In the genomic region with DNA sequence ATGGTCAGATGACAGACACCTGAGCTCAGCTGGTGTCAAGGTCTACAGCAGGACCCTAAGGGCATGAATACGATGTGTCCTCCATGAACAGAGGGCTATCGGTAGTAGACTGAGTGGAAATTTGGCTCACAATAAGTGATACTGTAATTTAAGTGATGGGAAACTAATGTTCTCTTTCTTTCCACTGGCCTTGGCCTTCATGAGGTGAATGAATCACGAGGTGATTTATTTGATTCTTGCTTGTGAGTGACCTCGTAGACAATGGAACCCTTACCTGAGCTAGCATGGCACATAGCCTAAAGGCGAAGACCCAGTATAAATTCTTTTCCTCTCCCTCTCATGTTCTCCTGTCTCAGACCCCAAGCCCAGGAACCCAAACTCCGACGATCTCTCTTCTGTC, we compare ENCODE assay signal across 20 mouse cellular contexts. TPM values are rescaled to one million over a fixed set of nuclear protein-coding genes. Genes with fewer than 3 reads are reported as not detected.
DNase-seq lines count a peak whose midpoint lies in the region.
"Had no signal": no experiment of that assay in that cellular context is flagged by ENCODE, and none has a peak within 500 bp of the region (broad histone marks: within the 10 kb centered on the region; RNA-seq: fewer than 3 reads in every experiment).

No protein-coding gene starts in this region.

- DNase-seq in adrenal gland, adult (ENCODE audit: inconsistent age in 2 of 2, low spot score in 1 of 2): peak; percentile 57 to 84
- DNase-seq in adrenal gland, adult 18-20 months (ENCODE audit: low spot score in 2 of 2): no peak
- peak; percentile 61 for DNase-seq in adrenal gland, adult 2 months
- DNase-seq in adrenal gland, postnatal 4 days (ENCODE audit: low spot score in 2 of 2): no peak
- DNase-seq in adrenal gland, adult 8-10 months: peak; percentile 44
- DNase-seq in adrenal gland, postnatal 10 days: no peak
- peak; percentile 17 to 28 for DNase-seq in adrenal gland, postnatal 36 days
- DNase-seq in adrenal gland, postnatal 14 days: no peak
- DNase-seq: adrenal gland, postnatal 25 days; B cell, adult 2 months; cerebellum, adult 11 months; cerebellum, adult 11-12 months; cerebellum, adult 18-20 months; cerebellum, adult 2 months; cerebellum, adult 8-10 months; cerebellum, adult 9-10 months; cerebellum, adult 9-11 months; cerebellum, postnatal 10 days; cerebellum, postnatal 14 days; cerebellum, postnatal 25 days had no signal

RNA-seq across cellular contexts. Expression of a gene that starts 54.1 kb away (rescaled TPM):
- 1 to 10 TPM in 1 of 2 experiments, under 1 TPM in 1; 0.30 to 1.7 TPM for total RNA-seq in adrenal gland, adult 18-20 months (2021)
- total RNA-seq in adrenal gland, adult 2 months (2021): 1 to 10 TPM in 1 of 2 experiments, under 1 TPM in 1; 0.26 to 1.6 TPM
- 0.59 and 2.6 TPM in 2 replicates for polyA plus RNA-seq in adrenal gland, adult 2 months (2012; rRNA removed)
- total RNA-seq in adrenal gland, postnatal 4 days (2021): 1 to 10 TPM in 1 of 2 experiments, under 1 TPM in 1; 0.40 to 1.1 TPM
- 1 to 10 TPM in 2 of 4 experiments, under 1 TPM in 2; 0.12 to 9.2 (median 4.2) TPM for total RNA-seq in adrenal gland, adult 8-10 months (2022)
- total RNA-seq in adrenal gland, postnatal 10 days (2021): 1 to 10 TPM in 1 of 2 experiments, under 1 TPM in 1; 0.39 to 1.1 TPM
- under 1 TPM in 1 of 2 experiments, not detected in 1; 0.36 TPM for total RNA-seq in adrenal gland, postnatal 36 days (2021)
- total RNA-seq in adrenal gland, postnatal 14 days (2021): 0.26 TPM in 1 of 2 replicates, not detected in the other

Comparison
In these comparisons a context has a peak if more than half of its experiments do, and no peak if none do; other contexts are left out.
1. DNase-seq: peak in adrenal gland, adult (2 of 2), adrenal gland, adult 2 months (single experiment), adrenal gland, adult 8-10 months (single experiment) and adrenal gland, postnatal 36 days (2 of 2); none in adrenal gland, adult 18-20 months (0 of 2), adrenal gland, postnatal 4 days (0 of 2), adrenal gland, postnatal 10 days (single experiment) and adrenal gland, postnatal 14 days (single experiment).